Mouse (Mus musculus) neural tube, embryonic 12.5 days (tissue): Measurements from ENCODE around the gene Zfp553. TPM values are rescaled to one million over a fixed set of nuclear protein-coding genes. Genes with fewer than 3 reads are reported as not detected.

Experiments used
- ATAC-seq: fragments of 200-750 bp; cut with Nextera tagmentation; 2 replicates; pipeline ENCODE4 v1.8.0; 2017; ENCODE audit warnings: low read depth, mild to moderate bottlenecking, moderate TSS enrichment, moderate library complexity; ENCODE audit not compliant: low FRiP score
- H3K27ac ChIP-seq: fragments of 300-500 bp; sonication (generic); 2 replicates; pipeline ENCODE4 v1.5.1; 2016
- H3K27me3 ChIP-seq: fragments of 300-500 bp; sonication (generic); replicated peaks from 2 replicates; pipeline ENCODE4 v1.6.1; 2016; ENCODE audit warnings: mild to moderate bottlenecking
- H3K36me3 ChIP-seq: fragments of 300-500 bp; sonication (generic); 2 replicates; pipeline ENCODE4 v1.6.1; 2016; ENCODE audit warnings: mild to moderate bottlenecking
- H3K4me1 ChIP-seq: fragments of 300-500 bp; sonication (generic); 2 replicates; pipeline ENCODE4 v1.6.1; 2016
- H3K4me2 ChIP-seq: fragments of 300-500 bp; sonication (generic); replicated peaks from 2 replicates; pipeline ENCODE4 v1.6.1; 2016; ENCODE audit warnings: mild to moderate bottlenecking
- H3K4me3 ChIP-seq: fragments of 300-500 bp; sonication (generic); 2 replicates; pipeline ENCODE4 v1.5.1; 2016
- H3K9ac ChIP-seq: fragments of 300-500 bp; sonication (generic); 2 replicates; pipeline ENCODE4 v1.6.1; 2016; ENCODE audit warnings: mild to moderate bottlenecking
- H3K9me3 ChIP-seq: fragments of 300-500 bp; sonication (generic); 2 replicates; pipeline ENCODE4 v1.6.1; 2016; ENCODE audit warnings: mild to moderate bottlenecking
- WGBS: fragments of 180-500 bp; shearing (Covaris S2); methylation state at CpG from one replicate; pipeline ENCODE4 v1.1.7; 2016; 5-methylcytosine and 5-hydroxymethylcytosine counted together
- polyA plus RNA-seq: library from polyadenylated mRNA; unstranded; fragments of >200 nt; fragmentation: Nextera tagmentation; extraction: Ambion mirVana; gene quantifications from 2 replicates; pipeline ENCODE4 v1.2.1, GENCODE M21; 2016

Zfp553 gene
- polyA plus RNA-seq, 1 experiment from 2014 or later, result 68.9 TPM

GRCm38 (mm10) chr7:127213485-127213884 is 19.4 kb upstream of the Zfp553 start:
- Histone ChIP-seq H3K27ac (no peak overlapping the region), H3K9me3 (no peaks in the 10 kb centered on the region), H3K4me2 (no peak overlapping the region), H3K9ac (no peak overlapping the region), H3K36me3 (no peaks in the 10 kb centered on the region), H3K4me3 (no peak overlapping the region), H3K27me3 (0 out of 2 replicates have a peak, but pooled peaks cover 13% of the 10 kb centered on the region), H3K4me1 (peaks cover 6% of the 10 kb centered on the region)
- 38% methylated on average over 7 of the region's 7 CpGs for WGBS
- ATAC-seq, result no peak

GRCm38 (mm10) chr7:127213930-127214329 is 18.9 kb upstream of the Zfp553 start:
- Histone ChIP-seq H3K9ac (no peak overlapping the region), H3K4me3 (no peak overlapping the region), H3K9me3 (no peaks in the 10 kb centered on the region), H3K36me3 (no peaks in the 10 kb centered on the region), H3K27ac (no peak overlapping the region), H3K4me1 (peaks cover 6% of the 10 kb centered on the region), H3K4me2 (0 out of 2 replicates have a peak overlapping the region, but pooled peaks have one; percentile 53), H3K27me3 (0 out of 2 replicates have a peak, but pooled peaks cover 13% of the 10 kb centered on the region)
- 47% methylated on average over 12 of the region's 12 CpGs for WGBS
- no peak for ATAC-seq

GRCm38 (mm10) chr7:127214521-127214920 is 18.3 kb upstream of the Zfp553 start:
- Histone ChIP-seq H3K4me2 (peak overlapping the region; percentile 53), H3K27me3 (0 out of 2 replicates have a peak, but pooled peaks cover 13% of the 10 kb centered on the region), H3K36me3 (no peaks in the 10 kb centered on the region), H3K27ac (no peak overlapping the region), H3K4me3 (no peak overlapping the region), H3K4me1 (peaks cover 1% of the 10 kb centered on the region), H3K9me3 (no peaks in the 10 kb centered on the region), H3K9ac (0 out of 2 replicates have a peak overlapping the region, but pooled peaks have one; percentile 40)
- 24% methylated on average over 21 of the region's 21 CpGs for WGBS
- ATAC-seq, result no peak

- H3K4me2 ChIP-seq, result peak overlapping the region; percentile 53
- 0 out of 2 replicates have a peak, but pooled peaks cover 13% of the 10 kb centered on the region for H3K27me3 ChIP-seq
- H3K4me1 ChIP-seq, result no peaks in the 10 kb centered on the region; the same call in 1 of the 2 replicates
- no peaks in the 10 kb centered on the region for H3K9me3 ChIP-seq
- H3K27ac ChIP-seq, result no peak overlapping the region
- peak overlapping the region; percentile 40; the same call in 1 of the 2 replicates for H3K9ac ChIP-seq
- WGBS, result 26% methylated on average over 33 of the region's 33 CpGs
- ATAC-seq, result no peak
- H3K36me3 ChIP-seq, result no peaks in the 10 kb centered on the region
- no peak overlapping the region for H3K4me3 ChIP-seq
Measured at GRCm38 (mm10) chr7:127214981-127215871, 17.6 kb upstream of the Zfp553 start.

- no peaks in the 10 kb centered on the region for H3K36me3 ChIP-seq
- 90% methylated on average over 5 of the region's 5 CpGs for WGBS
- H3K9ac ChIP-seq, result no peak overlapping the region
- no peaks in the 10 kb centered on the region for H3K9me3 ChIP-seq
- no peak overlapping the region for H3K4me2 ChIP-seq
- 0 out of 2 replicates have a peak, but pooled peaks cover 13% of the 10 kb centered on the region for H3K27me3 ChIP-seq
- no peak overlapping the region for H3K4me3 ChIP-seq
- no peaks in the 10 kb centered on the region; the same call in 1 of the 2 replicates for H3K4me1 ChIP-seq
- no peak for ATAC-seq
- no peak overlapping the region for H3K27ac ChIP-seq
Measured at GRCm38 (mm10) chr7:127216307-127216706, 16.6 kb upstream of the Zfp553 start.

GRCm38 (mm10) chr7:127217475-127217874 is 15.4 kb upstream of the Zfp553 start:
- H3K9me3 ChIP-seq, result no peaks in the 10 kb centered on the region
- no peaks in the 10 kb centered on the region; the same call in 1 of the 2 replicates for H3K4me1 ChIP-seq
- 0 out of 2 replicates have a peak, but pooled peaks cover 13% of the 10 kb centered on the region for H3K27me3 ChIP-seq
- no peak overlapping the region for H3K9ac ChIP-seq
- ATAC-seq, result no peak
- H3K4me3 ChIP-seq, result no peak overlapping the region
- no peak overlapping the region for H3K27ac ChIP-seq
- H3K36me3 ChIP-seq, result no peaks in the 10 kb centered on the region
- no peak overlapping the region for H3K4me2 ChIP-seq
- WGBS, result 91% methylated on average over 6 of the region's 6 CpGs

GRCm38 (mm10) chr7:127217901-127218642 is 14.8 kb upstream of the Zfp553 start:
- 77% methylated on average over 10 of the region's 10 CpGs for WGBS
- no peaks in the 10 kb centered on the region; the same call in 1 of the 2 replicates for H3K36me3 ChIP-seq
- ATAC-seq, result no peak
- no peak overlapping the region for H3K27ac ChIP-seq
- H3K9me3 ChIP-seq, result no peaks in the 10 kb centered on the region
- H3K4me2 ChIP-seq, result no peak overlapping the region
- 0 out of 2 replicates have a peak, but pooled peaks cover 11% of the 10 kb centered on the region for H3K27me3 ChIP-seq
- no peaks in the 10 kb centered on the region; the same call in 1 of the 2 replicates for H3K4me1 ChIP-seq
- no peak overlapping the region for H3K4me3 ChIP-seq
- no peak overlapping the region for H3K9ac ChIP-seq

GRCm38 (mm10) chr7:127218670-127219069 is 14.2 kb upstream of the Zfp553 start:
- Histone ChIP-seq H3K36me3 (peaks cover 2% of the 10 kb centered on the region; the same call in 1 of the 2 replicates), H3K27me3 (0 out of 2 replicates have a peak, but pooled peaks cover 10% of the 10 kb centered on the region), H3K9me3 (no peaks in the 10 kb centered on the region), H3K27ac (no peak overlapping the region), H3K9ac (no peak overlapping the region), H3K4me1 (no peaks in the 10 kb centered on the region; the same call in 1 of the 2 replicates), H3K4me2 (no peak overlapping the region), H3K4me3 (no peak overlapping the region)
- WGBS, result 94% methylated on average over 4 of the region's 4 CpGs
- no peak for ATAC-seq

- no peaks in the 10 kb centered on the region for H3K4me1 ChIP-seq
- 81% methylated on average over 6 of the region's 6 CpGs for WGBS
- no peak overlapping the region for H3K27ac ChIP-seq
Measured at GRCm38 (mm10) chr7:127220440-127220839, 12.4 kb upstream of the Zfp553 start.

GRCm38 (mm10) chr7:127223106-127223505 is 9.8 kb upstream of the Zfp553 start:
- Histone ChIP-seq H3K4me3 (no peak overlapping the region), H3K27me3 (no peaks in the 10 kb centered on the region), H3K36me3 (peaks cover 2% of the 10 kb centered on the region; the same call in 1 of the 2 replicates), H3K9me3 (no peaks in the 10 kb centered on the region), H3K27ac (no peak overlapping the region), H3K9ac (no peak overlapping the region), H3K4me1 (no peaks in the 10 kb centered on the region), H3K4me2 (no peak overlapping the region)
- WGBS, result 97% methylated on average over 3 of the region's 3 CpGs
- no peak for ATAC-seq

More at GRCm38 (mm10) chr7:127220440-127220839, 12.4 kb upstream of the Zfp553 start:
- Histone ChIP-seq H3K4me2 (no peak overlapping the region), H3K9me3 (no peaks in the 10 kb centered on the region), H3K36me3 (peaks cover 2% of the 10 kb centered on the region; the same call in 1 of the 2 replicates), H3K4me3 (no peak overlapping the region), H3K27me3 (no peaks in the 10 kb centered on the region), H3K9ac (no peak overlapping the region)
- ATAC-seq, result no peak

- no peak for ATAC-seq
- Histone ChIP-seq H3K4me2 (no peak overlapping the region), H3K9ac (no peak overlapping the region), H3K27me3 (no peaks in the 10 kb centered on the region), H3K36me3 (peaks cover 2% of the 10 kb centered on the region; the same call in 1 of the 2 replicates), H3K27ac (no peak overlapping the region), H3K4me1 (no peaks in the 10 kb centered on the region), H3K4me3 (no peak overlapping the region), H3K9me3 (no peaks in the 10 kb centered on the region)
- WGBS, result 90% methylated on average over 6 of the region's 6 CpGs
Measured at GRCm38 (mm10) chr7:127223515-127224478, 9.1 kb upstream of the Zfp553 start.
